Mouse (Mus musculus) MEL (cell line): ENCODE measurements around the gene Dhh. TPM values are rescaled to one million over a fixed set of nuclear protein-coding genes. Genes with fewer than 3 reads are reported as not detected.

ENCODE experiments used
- DNase-seq: peaks from one replicate; pipeline ENCODE4 v3.0.0; 2011; ENCODE audit warnings: low read depth, low spot score
- H3K27ac ChIP-seq: 2 replicates; pipeline ENCODE4 v1.5.1; 2012; ENCODE audit warnings: low read depth, mild to moderate bottlenecking, control low read depth, low read length, moderate library complexity; ENCODE audit not compliant: control insufficient read depth
- H3K27me3 ChIP-seq, 2 experiments: fragments of 150-350 bp in 1 of 2; sonication (generic) in 1 of 2; 2 replicates each; pipeline ENCODE4 v1.6.1; 2012; ENCODE audit warnings: low read length in 2 of 2, mild to moderate bottlenecking in 2 of 2, improper control_type of control experiment in 1 of 2, moderate library complexity in 1 of 2; ENCODE audit not compliant: insufficient read depth in 2 of 2, control insufficient read depth in 1 of 2
- H3K36me3 ChIP-seq, 2 experiments: 2 replicates each; pipeline ENCODE4 v1.6.1; 2012 to 2014; ENCODE audit warnings: low read length in 2 of 2, improper control_type of control experiment in 1 of 2, inconsistent platforms in 1 of 2, mild to moderate bottlenecking in 1 of 2; ENCODE audit not compliant: insufficient read depth in 2 of 2, control insufficient read depth in 1 of 2
- H3K4me1 ChIP-seq, 2 experiments: fragments of 150-350 bp in 1 of 2; sonication (generic) in 1 of 2; 2 replicates each; pipeline ENCODE4 v1.6.1; 2012; ENCODE audit warnings: low read length in 2 of 2, improper control_type of control experiment in 1 of 2, mild to moderate bottlenecking in 1 of 2; ENCODE audit not compliant: insufficient read depth in 2 of 2, control insufficient read depth in 1 of 2
- H3K4me3 ChIP-seq, 2 experiments: fragments of 150-350 bp in 1 of 2; sonication (generic) in 1 of 2; 2 replicates each; pipeline ENCODE4 v1.5.1; 2012; ENCODE audit warnings: low read depth in 2 of 2, low read length in 2 of 2, mild to moderate bottlenecking in 2 of 2, moderate library complexity in 2 of 2, control low read depth in 1 of 2, improper control_type of control experiment in 1 of 2; ENCODE audit not compliant: control insufficient read depth in 1 of 2, insufficient read depth in 1 of 2
- H3K79me2 ChIP-seq: 2 replicates; pipeline ENCODE4 v1.6.1; 2012; ENCODE audit warnings: mild to moderate bottlenecking, low read length, moderate library complexity; ENCODE audit not compliant: control insufficient read depth, poor library complexity, insufficient read depth
- H3K9ac ChIP-seq: 2 replicates; pipeline ENCODE4 v1.6.1; 2012; ENCODE audit warnings: low read depth, mild to moderate bottlenecking, control low read depth, low read length, moderate library complexity; ENCODE audit not compliant: control insufficient read depth, poor library complexity, severe bottlenecking
- H3K9me3 ChIP-seq: fragments of 150-350 bp; sonication (generic); replicated peaks from 2 replicates; pipeline ENCODE4 v1.6.1; 2012; ENCODE audit warnings: mild to moderate bottlenecking, low read length, improper control_type of control experiment, moderate library complexity; ENCODE audit not compliant: insufficient read depth
- CHD1 ChIP-seq: IDR thresholded peaks from 2 replicates; pipeline ENCODE4 v1.6.1; 2012; ENCODE audit warnings: low read depth, mild to moderate bottlenecking, inconsistent platforms, low read length, improper control_type of control experiment
- CHD2 ChIP-seq: IDR thresholded peaks from 2 replicates; pipeline ENCODE4 v1.6.1; 2011; ENCODE audit warnings: low read length, improper control_type of control experiment
- CTCF ChIP-seq, 3 experiments: IDR thresholded peaks in 2 of 3; conservative IDR thresholded peaks in 1 of 3; 2 replicates each; pipeline ENCODE4 v1.5.1; 2011 to 2012; ENCODE audit warnings: low read length in 3 of 3, low read depth in 2 of 3, mild to moderate bottlenecking in 2 of 3, improper control_type of control experiment in 1 of 3, inconsistent platforms in 1 of 3, mixed read lengths in 1 of 3, moderate library complexity in 1 of 3; ENCODE audit not compliant: control insufficient read depth in 1 of 3, insufficient read depth in 1 of 3, poor library complexity in 1 of 3, severe bottlenecking in 1 of 3
- E2F4 ChIP-seq: IDR thresholded peaks from 2 replicates; pipeline ENCODE4 v1.6.1; 2011; ENCODE audit warnings: low read depth, low read length, improper control_type of control experiment, borderline replicate concordance
- ELF1 ChIP-seq: IDR thresholded peaks from 2 replicates; pipeline ENCODE4 v1.6.1; 2014; ENCODE audit warnings: low read depth, mild to moderate bottlenecking, inconsistent platforms, low read length, improper control_type of control experiment, moderate library complexity
- EP300 ChIP-seq, 2 experiments: IDR thresholded peaks; 2 replicates each; pipeline ENCODE4 v1.6.1; 2011; ENCODE audit warnings: improper control_type of control experiment in 2 of 2, low read length in 2 of 2, low read depth in 1 of 2, mild to moderate bottlenecking in 1 of 2
- ETS1 ChIP-seq: IDR thresholded peaks from 2 replicates; pipeline ENCODE4 v1.6.1; 2012; ENCODE audit warnings: low read depth, mild to moderate bottlenecking, inconsistent platforms, low read length, improper control_type of control experiment, moderate library complexity
- GABPA ChIP-seq: IDR thresholded peaks from 2 replicates; pipeline ENCODE4 v1.6.1; 2012; ENCODE audit warnings: low read depth, mild to moderate bottlenecking, inconsistent platforms, low read length, improper control_type of control experiment, moderate library complexity
- GATA1 ChIP-seq: IDR thresholded peaks from 2 replicates; pipeline ENCODE4 v1.6.1; 2011; ENCODE audit warnings: low read depth, low read length, improper control_type of control experiment
- HCFC1 ChIP-seq: IDR thresholded peaks from 2 replicates; pipeline ENCODE4 v1.6.1; 2012; ENCODE audit warnings: low read depth, mild to moderate bottlenecking, inconsistent platforms, low read length, improper control_type of control experiment, moderate library complexity
- JUND ChIP-seq: IDR thresholded peaks from 2 replicates; pipeline ENCODE4 v1.6.1; 2011; ENCODE audit warnings: low read depth, mild to moderate bottlenecking, improper control_type of control experiment, low read length
- MAFK ChIP-seq: IDR thresholded peaks from 2 replicates; pipeline ENCODE4 v1.6.1; 2011; ENCODE audit warnings: low read depth, mild to moderate bottlenecking, low read length, improper control_type of control experiment, borderline replicate concordance
- MXI1 ChIP-seq: IDR thresholded peaks from 2 replicates; pipeline ENCODE4 v1.6.1; 2011; ENCODE audit warnings: mild to moderate bottlenecking, low read depth, low read length, improper control_type of control experiment
- MYB ChIP-seq: IDR thresholded peaks from 2 replicates; pipeline ENCODE4 v1.6.1; 2011; ENCODE audit warnings: mild to moderate bottlenecking, low read depth, low read length, improper control_type of control experiment
- MYC ChIP-seq: IDR thresholded peaks from 2 replicates; pipeline ENCODE4 v1.6.1; 2011; ENCODE audit warnings: low read depth, mild to moderate bottlenecking, low read length, improper control_type of control experiment, moderate library complexity
- NELFE ChIP-seq: IDR thresholded peaks from 2 replicates; pipeline ENCODE4 v1.6.1; 2011; ENCODE audit warnings: low read depth, low read length, improper control_type of control experiment
- POLR2AphosphoS5 ChIP-seq: IDR thresholded peaks from 2 replicates; pipeline ENCODE4 v1.6.1; 2012; ENCODE audit warnings: low read depth, borderline replicate concordance, mild to moderate bottlenecking, inconsistent platforms, low read length, moderate library complexity, mixed read lengths
- RAD21 ChIP-seq: IDR thresholded peaks from 2 replicates; pipeline ENCODE4 v1.6.1; 2011; ENCODE audit warnings: mild to moderate bottlenecking, low read depth, low read length, improper control_type of control experiment
- TBP ChIP-seq: IDR thresholded peaks from 2 replicates; pipeline ENCODE4 v1.8.0; 2011; ENCODE audit warnings: low read depth, low read length, improper control_type of control experiment
- TCF12 ChIP-seq: IDR thresholded peaks from 2 replicates; pipeline ENCODE4 v1.6.1; 2014; ENCODE audit warnings: low read depth, mild to moderate bottlenecking, inconsistent platforms, low read length, improper control_type of control experiment, moderate library complexity
- USF1 ChIP-seq: IDR thresholded peaks from 2 replicates; pipeline ENCODE4 v1.6.1; 2014; ENCODE audit warnings: low read depth, mild to moderate bottlenecking, inconsistent platforms, low read length, improper control_type of control experiment, moderate library complexity
- USF2 ChIP-seq, 2 experiments: IDR thresholded peaks; 2 replicates each; pipeline ENCODE4 v1.6.1; 2011 to 2012; ENCODE audit warnings: improper control_type of control experiment in 2 of 2, low read length in 2 of 2, borderline replicate concordance in 1 of 2, inconsistent platforms in 1 of 2, low read depth in 1 of 2, mild to moderate bottlenecking in 1 of 2; ENCODE audit not compliant: insufficient read depth in 1 of 2
- ZKSCAN1 ChIP-seq: IDR thresholded peaks from 2 replicates; pipeline ENCODE4 v1.6.1; 2012; ENCODE audit warnings: low read depth, mild to moderate bottlenecking, inconsistent platforms, low read length, improper control_type of control experiment, moderate library complexity
- ZNF384 ChIP-seq: IDR thresholded peaks from 2 replicates; pipeline ENCODE4 v1.6.1; 2012; ENCODE audit warnings: low read depth, mild to moderate bottlenecking, inconsistent platforms, low read length, improper control_type of control experiment
- polyA plus RNA-seq, 2 experiments: library from polyadenylated mRNA; stranded (reverse) in 1 of 2; unstranded in 1 of 2; fragments of >175 nt in 1 of 2; fragments of >200 nt in 1 of 2; gene quantifications; 2 replicates each; pipeline versions ENCODE4 v1.2.1 to v1.2.4; 2012; ENCODE audit warnings: low replicate concordance in 2 of 2, low read depth in 1 of 2; ENCODE audit not compliant: insufficient read length in 2 of 2, insufficient read depth in 1 of 2, missing spikeins in 1 of 2
- total RNA-seq: library from RNA; depleted of rRNA; stranded (reverse); fragments of 300-350 nt; gene quantifications from 2 replicates; pipeline ENCODE4 v1.2.3, GENCODE M21; 2012

Dhh gene
- total and polyA plus RNA-seq, 3 experiments, result 0.12 TPM; not detected in 2

GRCm38 (mm10) chr15:98860921-98861320 lies 37.4 kb downstream of the Dhh start:
- Histone ChIP-seq H3K9me3 (no peaks in the 10 kb centered on the region), H3K79me2 (peaks cover 4% of the 10 kb centered on the region; the same call in 1 of the 2 replicates), H3K4me1 (no peaks in the 10 kb centered on the region), H3K27ac (no peak overlapping the region), H3K27me3 (no peaks in the 10 kb centered on the region), H3K36me3 (peaks cover 0 to 35% of the 10 kb centered on the region in 2 experiments; a peak in 2 of 4 replicates), H3K9ac (no peak overlapping the region), H3K4me3 (no peak overlapping the region)
- TF ChIP-seq ZNF384 (no peak), USF1 (no peak), MYC (no peak), CHD2 (no peak), USF2 (IDR thresholded peaks at IDR 0.05; ENCODE audit: borderline replicate concordance in 1 of 2, insufficient read depth in 1 of 2, low read depth in 1 of 2, low read length in 2 of 2) (no peak), JUND (no peak), NELFE (no peak), MAFK (no peak), EP300 (IDR thresholded peaks at IDR 0.05; ENCODE audit: low read depth in 1 of 2, low read length in 2 of 2) (no peak), CTCF (IDR thresholded peaks at IDR 0.05 in 2 of 3, conservative IDR thresholded peaks at IDR 0.05 in 1 of 3; ENCODE audit: control insufficient read depth in 1 of 3, insufficient read depth in 1 of 3, low read depth in 2 of 3, low read length in 3 of 3, poor library complexity in 1 of 3, severe bottlenecking in 1 of 3) (no peak), ETS1 (no peak), E2F4 (no peak), POLR2AphosphoS5 (no peak), MXI1 (no peak), CHD1 (no peak), GABPA (no peak)
- DNase-seq, result no peak

- Histone ChIP-seq H3K4me3 (no peak overlapping the region), H3K9me3 (no peaks in the 10 kb centered on the region), H3K79me2 (no peaks in the 10 kb centered on the region), H3K36me3 (peaks cover 0 to 30% of the 10 kb centered on the region in 2 experiments; a peak in 2 of 4 replicates), H3K9ac (no peak overlapping the region), H3K4me1 (no peaks in the 10 kb centered on the region), H3K27ac (no peak overlapping the region), H3K27me3 (no peaks in the 10 kb centered on the region)
- DNase-seq, result no peak
- no peak for TF ChIP-seq ZKSCAN1
- no peak for TF ChIP-seq MYB
- no peak for TF ChIP-seq HCFC1
- no peak for TF ChIP-seq MYC
- TF ChIP-seq NELFE, result no peak
- no peak for TF ChIP-seq ETS1
- no peak for TF ChIP-seq ELF1
- no peak for TF ChIP-seq CTCF (IDR thresholded peaks at IDR 0.05 in 2 of 3, conservative IDR thresholded peaks at IDR 0.05 in 1 of 3; ENCODE audit: control insufficient read depth in 1 of 3, insufficient read depth in 1 of 3, low read depth in 2 of 3, low read length in 3 of 3, poor library complexity in 1 of 3, severe bottlenecking in 1 of 3)
- TF ChIP-seq ZNF384, result no peak
- no peak for TF ChIP-seq GATA1
- no peak for TF ChIP-seq RAD21
- no peak for TF ChIP-seq USF2 (IDR thresholded peaks at IDR 0.05; ENCODE audit: borderline replicate concordance in 1 of 2, insufficient read depth in 1 of 2, low read depth in 1 of 2, low read length in 2 of 2)
- no peak for TF ChIP-seq TCF12
- no peak for TF ChIP-seq TBP
- TF ChIP-seq CHD1, result no peak
Measured at GRCm38 (mm10) chr15:98859319-98860043, 38.9 kb downstream of the Dhh start.
